Mouse (Mus musculus) lung, postnatal 0 days (tissue): ENCODE data around the gene Ttll4. TPM values are rescaled to one million over a fixed set of nuclear protein-coding genes. Genes with fewer than 3 reads are reported as not detected.
A peak's percentile ranks its signal among the peaks of the same experiment; 100 is the strongest.

Experiments
- ATAC-seq: fragments of 200-750 bp; cut with Nextera tagmentation; 2 replicates; pipeline ENCODE4 v1.8.0; 2017; ENCODE audit warnings: moderate library complexity
- DNase-seq: peaks from one replicate; pipeline ENCODE4 v3.0.0-alpha.2; 2016; ENCODE audit warnings: low spot score
- H3K27ac ChIP-seq: fragments of 300-500 bp; sonication (generic); 2 replicates; pipeline ENCODE4 v1.5.1; 2014; ENCODE audit warnings: antibody characterized with exemption, mild to moderate bottlenecking, low read length, mixed read lengths
- H3K27me3 ChIP-seq: fragments of 300-500 bp; sonication (generic); replicated peaks from 2 replicates; pipeline ENCODE4 v1.6.1; 2014; ENCODE audit warnings: low read length, mixed read lengths; ENCODE audit not compliant: insufficient read depth
- H3K36me3 ChIP-seq: fragments of 300-500 bp; sonication (generic); 2 replicates; pipeline ENCODE4 v1.6.1; 2014; ENCODE audit warnings: low read length, mixed read lengths; ENCODE audit not compliant: insufficient read depth
- H3K4me1 ChIP-seq: fragments of 300-500 bp; sonication (generic); 2 replicates; pipeline ENCODE4 v1.6.1; 2014; ENCODE audit warnings: antibody characterized with exemption, low read depth, low read length, mixed read lengths; ENCODE audit not compliant: insufficient read depth
- H3K4me2 ChIP-seq: fragments of 300-500 bp; sonication (generic); replicated peaks from 2 replicates; pipeline ENCODE4 v1.6.1; 2014; ENCODE audit warnings: low read depth, mild to moderate bottlenecking, low read length, moderate library complexity, mixed read lengths
- H3K4me3 ChIP-seq: fragments of 300-500 bp; sonication (generic); 2 replicates; pipeline ENCODE4 v1.5.1; 2014; ENCODE audit warnings: low read depth, low read length
- H3K9ac ChIP-seq: fragments of 300-500 bp; sonication (generic); replicated peaks from 2 replicates; pipeline ENCODE4 v1.6.1; 2014; ENCODE audit warnings: low read depth, mild to moderate bottlenecking
- H3K9me3 ChIP-seq: fragments of 300-500 bp; sonication (generic); 2 replicates; pipeline ENCODE4 v1.6.1; 2016; ENCODE audit warnings: low read length, mixed read lengths
- CTCF ChIP-seq: IDR thresholded peaks from 2 replicates; pipeline ENCODE4 v1.5.1; 2016; ENCODE audit warnings: antibody characterized with exemption, mild to moderate bottlenecking
- EP300 ChIP-seq: IDR thresholded peaks from 2 replicates; pipeline ENCODE4 v1.6.1; 2016; ENCODE audit warnings: antibody characterized with exemption, mild to moderate bottlenecking, control low read depth
- WGBS: fragments of 180-500 bp; shearing (Covaris S2); extraction: QIAGEN DNeasy Blood & Tissue Kit; methylation state at CpG from one replicate; pipeline ENCODE4 v1.1.7; 2014; 5-methylcytosine and 5-hydroxymethylcytosine counted together
- polyA plus RNA-seq: library from polyadenylated mRNA; unstranded; fragments of >200 nt; fragmentation: Nextera tagmentation; extraction: Ambion mirVana; gene quantifications from 2 replicates; pipeline ENCODE4 v1.2.1, GENCODE M21; 2015

Ttll4 gene
- 4.2 and 4.7 TPM in 2 replicates for polyA plus RNA-seq

- DNase-seq (peak; percentile 99), ATAC-seq (peak; percentile 99)
- Histone ChIP-seq H3K27me3 (no peaks in the 10 kb centered on the region), H3K27ac (peak within 1 kb of the TSS; percentile 43), H3K9ac (peak within 1 kb of the TSS; percentile 56), H3K4me2 (peak within 1 kb of the TSS; percentile 71), H3K9me3 (no peaks in the 10 kb centered on the region), H3K4me1 (peaks cover 8% of the 10 kb centered on the region; the same call in 1 of the 2 replicates), H3K36me3 (no peaks in the 10 kb centered on the region), H3K4me3 (peak within 1 kb of the TSS; percentile 64)
- WGBS: 4% methylated on average over 48 of the region's 66 CpGs
- TF ChIP-seq EP300 (no peak), CTCF (peak; percentile 86)
Measured at GRCm38 (mm10) chr1:74661448-74662195, at the start of gene Ttll4. Gene Ttll4, plus strand, starts transcription at chr1:74661745.

- Histone ChIP-seq H3K27ac (peak overlapping the region; percentile 62; the same call in 1 of the 2 replicates), H3K9ac (no peak overlapping the region), H3K36me3 (no peaks in the 10 kb centered on the region), H3K4me1 (no peaks in the 10 kb centered on the region), H3K4me3 (no peak overlapping the region), H3K27me3 (no peaks in the 10 kb centered on the region), H3K9me3 (no peaks in the 10 kb centered on the region), H3K4me2 (no peak overlapping the region)
- WGBS: 68% methylated on average over 1 of the region's 1 CpGs
- DNase-seq: peak; percentile 80
- peak; percentile 97 for ATAC-seq
- TF ChIP-seq CTCF (no peak), EP300 (peak; percentile 98)
Measured at GRCm38 (mm10) chr1:74624183-74624582, 37.4 kb upstream of the Ttll4 start.

GRCm38 (mm10) chr1:74626076-74626475 lies 35.5 kb upstream of the Ttll4 start:
- no peaks in the 10 kb centered on the region for H3K9me3 ChIP-seq
- DNase-seq (peak; percentile 30), ATAC-seq (peak; percentile 62)
- 59% methylated on average over 4 of the region's 4 CpGs for WGBS
- H3K9ac ChIP-seq: no peak overlapping the region
- TF ChIP-seq CTCF: no peak
- TF ChIP-seq EP300: peak; percentile 70
- no peaks in the 10 kb centered on the region for H3K4me1 ChIP-seq
- no peak overlapping the region for H3K4me3 ChIP-seq
- H3K27me3 ChIP-seq: no peaks in the 10 kb centered on the region
- H3K4me2 ChIP-seq: 0 out of 2 replicates have a peak overlapping the region, but pooled peaks have one; percentile 6
- H3K36me3 ChIP-seq: no peaks in the 10 kb centered on the region
- H3K27ac ChIP-seq: peak overlapping the region; percentile 62

GRCm38 (mm10) chr1:74628001-74628400 lies 33.5 kb upstream of the Ttll4 start:
- H3K27ac ChIP-seq: no peak overlapping the region
- 34% methylated on average over 7 of the region's 7 CpGs for whole genome bisulfite sequencing
- no peaks in the 10 kb centered on the region for H3K9me3 ChIP-seq
- no peak overlapping the region for H3K4me2 ChIP-seq
- TF ChIP-seq EP300 (no peak), CTCF (no peak)
- no peaks in the 10 kb centered on the region for H3K36me3 ChIP-seq
- no peaks in the 10 kb centered on the region for H3K27me3 ChIP-seq
- H3K9ac ChIP-seq: no peak overlapping the region
- H3K4me1 ChIP-seq: no peaks in the 10 kb centered on the region
- no peak overlapping the region for H3K4me3 ChIP-seq
- ATAC-seq: no peak
- no peak for DNase-seq

GRCm38 (mm10) chr1:74632734-74633133 lies 28.8 kb upstream of the Ttll4 start:
- WGBS: 81% methylated on average over 4 of the region's 4 CpGs

GRCm38 (mm10) chr1:74643524-74643923 lies 18.0 kb upstream of the Ttll4 start:
- Histone ChIP-seq H3K4me1 (no peaks in the 10 kb centered on the region), H3K27ac (no peak overlapping the region), H3K27me3 (no peaks in the 10 kb centered on the region), H3K4me3 (no peak overlapping the region), H3K9ac (no peak overlapping the region), H3K4me2 (no peak overlapping the region), H3K36me3 (no peaks in the 10 kb centered on the region), H3K9me3 (no peaks in the 10 kb centered on the region)
- 25% methylated on average over 2 of the region's 2 CpGs for WGBS
- DNase-seq: peak; percentile 36
- peak; percentile 81 for ATAC-seq
- TF ChIP-seq CTCF: no peak
- peak; percentile 78; the same call in 1 of the 2 replicates for TF ChIP-seq EP300

More at GRCm38 (mm10) chr1:74632734-74633133, 28.8 kb upstream of the Ttll4 start:
- Histone ChIP-seq H3K9ac (no peak overlapping the region), H3K4me2 (no peak overlapping the region), H3K4me3 (no peak overlapping the region), H3K9me3 (no peaks in the 10 kb centered on the region), H3K27me3 (no peaks in the 10 kb centered on the region), H3K27ac (no peak overlapping the region), H3K4me1 (no peaks in the 10 kb centered on the region), H3K36me3 (no peaks in the 10 kb centered on the region)
- no peak for TF ChIP-seq CTCF
- no peak for TF ChIP-seq EP300
- no peak for ATAC-seq
- no peak for DNase-seq
